Mouse (Mus musculus): Measurements from ENCODE around the gene Ppp2r2c.

- no peak for TF ChIP-seq POLR2A (IDR thresholded peaks at IDR 0.05; ENCODE audit: borderline replicate concordance, extremely low read depth, low read depth, low read length)
- no peak for TF ChIP-seq CTCF (IDR thresholded peaks at IDR 0.05; ENCODE audit: insufficient read depth, low read length)
Measured at GRCm38 (mm10) chr5:36989625-36989977, 121.3 kb downstream of the Ppp2r2c start.

All from lung, adult 2 months (tissue).